Mouse (Mus musculus): ENCODE data around the gene Pih1h3b. TPM values are rescaled to one million over a fixed set of nuclear protein-coding genes. Genes with fewer than 3 reads are reported as not detected.

Gene Pih1h3b
- polyA plus RNA-seq (2015; fragmentation: Nextera tagmentation; extraction: Ambion mirVana): not detected in 2 replicates

- peak within 1 kb of the TSS; percentile 56 for H3K4me2 ChIP-seq
These were observed at the start of gene Pih1h3b, which contains the start of gene Nup62cl for GRCm38 (mm10) chrX:140062135-140062975. Gene Pih1h3b (plus strand): TSS chrX:140062879. Gene Nup62cl (minus strand): TSS chrX:140062712.

DNA sequence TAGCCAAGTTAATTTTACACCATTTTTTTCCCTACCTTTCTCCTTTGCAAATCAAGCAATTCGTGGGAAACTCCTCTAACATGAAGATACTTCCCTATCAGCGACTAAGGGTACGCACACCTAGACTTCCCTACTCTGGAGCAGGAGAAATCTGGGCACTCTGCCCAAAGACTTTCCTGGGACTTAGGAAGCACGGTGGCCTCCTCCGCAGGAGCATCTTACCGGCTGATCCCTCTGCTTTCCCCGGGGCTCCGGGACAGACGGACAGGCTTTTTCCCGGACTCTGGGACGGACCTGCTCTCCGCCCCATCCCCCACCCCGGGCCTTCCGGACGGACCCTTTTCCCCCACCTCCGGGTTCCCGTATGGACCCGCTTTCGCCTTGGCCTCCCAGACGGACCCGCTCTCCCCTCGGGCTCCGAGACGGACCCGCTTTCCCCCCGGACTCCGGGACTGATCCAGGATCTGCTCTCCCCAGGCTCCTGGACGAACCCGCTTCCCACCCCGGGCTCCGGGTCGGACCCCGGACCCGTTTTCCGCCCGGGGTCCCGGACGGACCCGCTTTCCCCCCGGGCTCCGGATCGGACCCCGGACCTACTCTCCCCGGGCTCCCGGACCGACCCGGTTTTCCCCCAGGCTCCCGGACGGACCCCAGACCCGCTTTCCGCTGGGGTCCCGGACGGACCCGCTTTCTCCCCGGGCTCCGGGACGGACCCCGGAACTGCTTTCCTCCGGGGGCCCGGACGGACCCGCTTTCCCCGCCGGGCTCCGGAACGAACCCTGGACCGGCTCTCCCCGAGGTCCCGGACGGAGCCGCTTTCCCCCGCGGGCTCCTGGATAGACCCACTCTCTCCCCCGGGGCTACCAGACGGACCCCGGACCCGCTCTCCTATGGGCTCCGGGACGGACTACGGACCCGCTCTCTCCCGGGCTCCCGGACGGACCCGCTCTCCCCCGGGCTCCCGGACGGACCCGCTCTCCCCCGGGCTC, 1.5 kb upstream of the Pih1h3b start:
- WGBS: 22% methylated on average over 77 of the region's 90 CpGs
- no peak for ATAC-seq (ENCODE audit: insufficient read depth, low FRiP score, low read depth)
- no peaks in the 10 kb centered on the region for H3K36me3 ChIP-seq
- no peaks in the 10 kb centered on the region for H3K9me3 ChIP-seq
- peaks cover 15% of the 10 kb centered on the region; the same call in 1 of the 2 replicates for H3K27me3 ChIP-seq (replicated peaks)
- H3K4me1 ChIP-seq: no peaks in the 10 kb centered on the region
- H3K27ac ChIP-seq: no peak overlapping the region
- H3K4me3 ChIP-seq (replicated peaks): peak overlapping the region; percentile 41
- no peak overlapping the region for H3K9ac ChIP-seq
- peak overlapping the region; percentile 56 for H3K4me2 ChIP-seq

More at GRCm38 (mm10) chrX:140062135-140062975, at the start of gene Pih1h3b, which contains the start of gene Nup62cl:
- Histone ChIP-seq H3K4me3 (replicated peaks) (peak within 1 kb of the TSS; percentile 41), H3K4me1 (no peaks in the 10 kb centered on the region), H3K9ac (no peak within 1 kb of the TSS), H3K27ac (no peak within 1 kb of the TSS), H3K9me3 (no peaks in the 10 kb centered on the region), H3K27me3 (replicated peaks) (peaks cover 15% of the 10 kb centered on the region; the same call in 1 of the 2 replicates), H3K36me3 (no peaks in the 10 kb centered on the region)
- WGBS: 22% methylated on average over 61 of the region's 64 CpGs
- peak; percentile 73 for ATAC-seq (ENCODE audit: insufficient read depth, low FRiP score, low read depth)

- Histone ChIP-seq H3K9me3 (no peaks in the 10 kb centered on the region), H3K4me3 (replicated peaks) (no peak overlapping the region), H3K27me3 (replicated peaks) (no peaks in the 10 kb centered on the region), H3K4me2 (no peak overlapping the region), H3K9ac (no peak overlapping the region), H3K4me1 (no peaks in the 10 kb centered on the region), H3K36me3 (no peaks in the 10 kb centered on the region), H3K27ac (no peak overlapping the region)
- WGBS: 94% methylated on average over 2 of the region's 2 CpGs
- no peak for ATAC-seq (ENCODE audit: insufficient read depth, low FRiP score, low read depth)
These were observed 19.9 kb downstream of the Pih1h3b start for GRCm38 (mm10) chrX:140082535-140082934.

- Histone ChIP-seq H3K9me3 (no peaks in the 10 kb centered on the region), H3K27ac (no peak overlapping the region), H3K9ac (no peak overlapping the region), H3K4me3 (replicated peaks) (no peak overlapping the region), H3K27me3 (replicated peaks) (no peaks in the 10 kb centered on the region), H3K4me2 (no peak overlapping the region), H3K4me1 (no peaks in the 10 kb centered on the region), H3K36me3 (no peaks in the 10 kb centered on the region)
- no peak for ATAC-seq (ENCODE audit: insufficient read depth, low FRiP score, low read depth)
- WGBS: 70% methylated on average over 2 of the region's 2 CpGs
These were observed 31.4 kb downstream of the Pih1h3b start for GRCm38 (mm10) chrX:140094066-140094465.

Other genes starting within 250 kb of the Pih1h3b start
- 17.5 and 19.6 TPM in 2 replicates for gene Morc4, start 191.2 kb upstream of the Pih1h3b start, polyA plus RNA-seq (2015; fragmentation: Nextera tagmentation; extraction: Ambion mirVana)
- 3.4 and 4.4 TPM in 2 replicates for gene Rbm41, start 64.3 kb upstream of the Pih1h3b start, polyA plus RNA-seq (2015; fragmentation: Nextera tagmentation; extraction: Ambion mirVana)
- gene Nup62cl, start 167 bp upstream of the Pih1h3b start, polyA plus RNA-seq (2015; fragmentation: Nextera tagmentation; extraction: Ambion mirVana): 7.1 and 9.3 TPM in 2 replicates